Mouse (Mus musculus): ENCODE measurements around the gene Kcnj5.

Gene Kcnj5

GRCm38 (mm10) chr9:32320167-32320566, 24.0 kb downstream of the Kcnj5 start:
- in situ Hi-C loops (cut with MboI), result no loop called here

- in situ Hi-C loops (cut with MboI), result no loop called here
Measured at GRCm38 (mm10) chr9:32315999-32316398, 28.2 kb downstream of the Kcnj5 start.

GRCm38 (mm10) chr9:32314071-32314470, 30.1 kb downstream of the Kcnj5 start:
- in situ Hi-C loops (cut with MboI), result no loop called here

DNA sequence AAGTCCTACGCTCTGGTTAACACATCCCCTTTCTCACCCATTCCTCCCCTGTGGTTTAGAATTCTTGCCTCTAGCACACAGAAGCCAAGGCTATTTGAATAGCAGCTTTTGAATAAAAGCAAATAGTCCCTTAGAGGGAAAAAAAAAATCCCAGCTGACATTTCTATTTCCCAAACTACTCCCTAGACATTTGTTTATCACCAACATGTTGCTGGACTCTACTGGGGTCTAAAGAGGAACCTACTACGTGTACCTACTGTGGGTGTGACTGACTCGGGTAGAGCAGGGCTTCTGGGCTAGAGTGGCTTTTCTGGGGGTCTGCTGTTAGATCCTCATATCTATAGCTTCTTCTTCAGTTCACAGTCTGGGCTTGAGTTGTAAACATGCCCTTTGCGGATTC, 31.9 kb downstream of the Kcnj5 start:
- in situ Hi-C loops (cut with MboI), result no loop called here

GRCm38 (mm10) chr9:32311786-32312185, 32.4 kb downstream of the Kcnj5 start:
- in situ Hi-C loops (cut with MboI), result no loop called here

- in situ Hi-C loops (cut with MboI), result no loop called here
Measured at GRCm38 (mm10) chr9:32302501-32303150, 41.5 kb downstream of the Kcnj5 start.

- in situ Hi-C loops (cut with MboI), result no loop called here
Measured at GRCm38 (mm10) chr9:32295061-32295800, 48.9 kb downstream of the Kcnj5 start.

DNA sequence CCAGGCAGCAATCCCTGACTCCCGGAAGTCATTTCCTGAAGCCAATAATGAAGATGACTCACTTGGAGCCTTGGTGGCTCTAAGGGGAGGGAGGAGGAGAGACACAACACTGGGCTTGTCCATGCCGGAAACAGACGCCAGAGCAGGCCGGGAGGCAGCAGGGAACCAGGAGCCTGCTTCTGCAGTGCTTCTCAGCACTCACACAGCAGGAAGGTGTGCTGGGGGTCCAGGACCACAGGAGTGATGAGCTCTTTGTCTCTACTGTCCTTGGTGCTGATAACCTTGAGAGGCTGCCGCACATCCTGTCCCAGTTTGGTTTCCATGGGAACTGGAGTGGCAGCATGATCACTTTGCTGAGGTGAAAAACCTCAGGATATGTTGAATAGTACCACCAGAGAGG, 51.5 kb downstream of the Kcnj5 start:
- in situ Hi-C loops (cut with MboI), result no loop called here

GRCm38 (mm10) chr9:32291618-32292017, 52.5 kb downstream of the Kcnj5 start:
- in situ Hi-C loops (cut with MboI), result no loop called here

DNA sequence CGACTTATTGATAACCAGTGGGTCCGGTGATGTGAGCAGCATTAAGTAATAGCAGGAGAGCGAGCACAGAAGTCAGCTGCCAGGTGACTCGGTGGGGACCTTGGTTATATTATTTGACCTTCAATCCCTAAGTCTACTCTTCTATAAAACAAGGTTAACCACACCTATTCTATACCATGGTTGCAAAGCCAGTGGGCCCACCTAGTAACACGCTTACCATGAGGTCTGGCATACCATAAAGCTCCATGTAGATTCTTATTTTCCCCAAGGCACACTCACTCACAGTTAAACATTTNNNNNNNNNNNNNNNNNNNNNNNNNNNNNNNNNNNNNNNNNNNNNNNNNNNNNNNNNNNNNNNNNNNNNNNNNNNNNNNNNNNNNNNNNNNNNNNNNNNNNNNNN, 60.6 kb downstream of the Kcnj5 start:
- in situ Hi-C loops (cut with MboI), result no loop called here

DNA sequence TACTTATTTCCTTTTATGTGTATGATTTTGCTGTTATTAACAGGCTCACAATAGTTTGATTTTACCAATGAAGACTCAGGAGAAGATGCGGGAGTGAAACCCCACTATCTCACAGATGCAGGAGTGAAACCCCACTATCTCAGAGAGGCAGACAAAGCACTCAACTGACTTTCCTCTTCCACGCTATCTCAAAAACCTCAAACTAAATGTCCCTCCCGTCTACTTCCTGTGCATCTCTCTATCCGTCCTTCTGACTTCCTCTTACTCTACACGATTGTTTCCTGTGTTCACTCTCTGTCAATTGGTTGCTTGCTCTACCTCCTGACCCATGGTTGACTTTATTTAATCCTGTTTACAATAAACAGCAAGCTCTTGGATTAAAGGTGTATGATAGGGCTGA, 63.7 kb downstream of the Kcnj5 start:
- in situ Hi-C loops (cut with MboI), result no loop called here

DNA sequence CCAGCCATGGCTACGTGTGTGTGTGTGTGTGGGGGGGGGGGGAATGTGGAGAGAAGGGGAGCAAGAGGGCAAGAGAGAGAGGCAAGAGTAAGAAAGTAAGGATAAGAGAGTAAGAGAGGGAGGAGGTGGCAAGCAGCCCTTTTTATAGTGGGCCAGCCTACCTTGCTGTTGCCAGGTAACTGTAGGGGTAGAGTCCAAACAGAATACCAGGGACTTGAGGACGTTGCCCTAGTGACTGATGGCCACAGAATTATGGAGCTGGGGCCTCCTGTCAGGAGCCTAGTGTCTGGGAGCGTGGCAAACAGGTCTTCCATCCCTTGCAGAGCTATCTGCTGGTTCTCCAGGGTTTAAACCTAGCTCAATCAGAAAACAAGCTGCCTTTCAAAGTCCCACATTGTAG, 64.4 kb downstream of the Kcnj5 start:
- in situ Hi-C loops (cut with MboI), result loop anchor here (10.0 kb wide), 1 partner anchor 305 kb away; no protein-coding TSS in a partner anchor

GRCm38 (mm10) chr9:32278052-32278451, 66.1 kb downstream of the Kcnj5 start:
- in situ Hi-C loops (cut with MboI), result loop anchor here (10.0 kb wide), 1 partner anchor 307 kb away; no protein-coding TSS in a partner anchor

DNA sequence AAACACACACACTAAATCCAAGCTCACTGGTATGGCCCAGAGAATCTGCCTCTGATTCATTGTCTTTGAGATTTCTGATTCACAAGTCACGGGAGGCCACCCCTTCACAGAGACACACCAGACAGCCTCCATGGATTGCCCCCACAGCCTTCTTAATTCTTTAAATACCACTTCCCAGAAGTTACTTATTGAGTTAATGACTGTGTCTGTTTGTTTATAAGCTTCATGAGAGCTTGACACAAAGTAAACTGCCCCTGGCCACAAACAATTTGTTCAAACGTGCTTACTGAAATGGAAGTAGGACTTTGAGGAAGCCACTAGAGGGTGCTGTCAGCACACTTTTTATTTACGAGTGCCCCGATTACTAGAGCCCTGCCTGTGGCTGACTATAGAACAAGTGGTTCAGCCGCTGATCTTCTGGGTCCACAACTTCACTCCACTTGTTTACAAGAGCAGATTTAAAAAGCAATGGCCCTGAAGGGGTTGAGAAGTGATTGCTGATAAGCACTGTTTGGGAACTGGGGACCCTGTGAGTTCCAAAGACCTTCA, 72.2 kb downstream of the Kcnj5 start:
- in situ Hi-C loops (cut with MboI), result loop anchor here (5.0 to 10.0 kb wide), 2 partner anchors 313 to 825 kb away; no protein-coding TSS in a partner anchor
